Mouse (Mus musculus) thymus, adult 2 months (tissue): ENCODE data around the gene Glt1d1.

ENCODE experiments used
- CTCF ChIP-seq: fragments of 200-500 bp; IDR thresholded peaks from 2 replicates; pipeline ENCODE4 v1.5.1; 2012; ENCODE audit warnings: mild to moderate bottlenecking, control low read depth, low read length, moderate library complexity, borderline replicate concordance; ENCODE audit not compliant: control insufficient read depth, poor library complexity, insufficient read depth; ENCODE audit errors: extremely low read depth
- POLR2A ChIP-seq: fragments of 200-500 bp; IDR thresholded peaks from 2 replicates; pipeline ENCODE4 v1.6.1; 2012; ENCODE audit warnings: mild to moderate bottlenecking, low read length, control low read depth, moderate library complexity; ENCODE audit not compliant: control insufficient read depth, poor library complexity, insufficient read depth; ENCODE audit errors: extremely low read depth

- TF ChIP-seq CTCF = no peak
- TF ChIP-seq POLR2A = no peak
These were observed 126.5 kb downstream of the Glt1d1 start for GRCm38 (mm10) chr5:127758576-127758975.
